Mouse (Mus musculus) activated CD4-positive, CD25-positive, alpha-beta regulatory T cell, adult 4 months (primary cell): Measurements from ENCODE around the gene Gabbr2. TPM values are rescaled to one million over a fixed set of nuclear protein-coding genes. Genes with fewer than 3 reads are reported as not detected.

Source experiments
- ATAC-seq: one replicate; pipeline ENCODE4 v1.8.0; 2017
- polyA plus RNA-seq, 2 experiments: library from polyadenylated mRNA; unstranded; fragments of 100-300 nt; shearing (Covaris generic); gene quantifications; one replicate each; pipeline ENCODE4 v1.2.1; 2017

Gene Gabbr2
- polyA plus RNA-seq, 2 experiments from 2014 or later: 0.20 TPM; not detected in 1

DNA sequence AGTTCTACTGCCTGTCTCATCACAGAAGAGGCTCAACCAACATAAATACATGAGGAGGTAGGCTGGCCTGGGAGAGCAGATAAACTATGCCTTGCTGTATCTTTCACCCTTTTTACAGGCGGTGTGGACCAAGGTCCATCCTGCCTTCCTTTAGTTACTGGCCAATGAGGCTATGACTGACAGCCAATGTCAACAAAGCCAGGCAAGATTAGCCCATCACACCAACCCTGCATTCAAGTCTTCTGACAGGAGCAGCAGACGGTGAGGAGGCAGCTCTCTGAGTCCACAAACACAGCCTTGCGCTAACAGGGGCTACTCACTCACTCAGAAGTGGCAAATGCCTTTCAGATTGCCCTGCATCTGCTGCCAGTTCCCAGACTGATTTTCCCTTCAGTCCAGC lies 3.4 kb downstream of the Gabbr2 start:
- ATAC-seq: no peak

DNA sequence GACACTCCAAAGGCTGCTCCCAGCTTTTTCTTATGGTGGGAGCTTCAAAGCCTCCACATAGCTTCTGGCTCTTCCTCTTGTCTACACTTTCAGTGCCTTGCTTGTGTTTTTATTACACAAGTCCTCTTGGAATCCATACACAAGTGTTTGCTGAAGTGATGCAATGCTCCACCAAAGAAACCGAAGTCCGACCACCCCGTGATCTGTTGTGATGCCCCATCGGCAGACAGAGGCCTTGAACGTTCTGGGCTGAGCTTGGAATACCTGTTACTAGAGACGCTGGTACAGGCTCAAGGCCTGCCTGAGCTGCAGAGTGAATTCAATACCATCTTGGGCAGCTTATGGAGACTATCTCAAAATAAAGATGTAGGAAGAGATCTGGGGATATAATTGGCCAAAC lies 3.9 kb downstream of the Gabbr2 start:
- ATAC-seq: no peak

DNA sequence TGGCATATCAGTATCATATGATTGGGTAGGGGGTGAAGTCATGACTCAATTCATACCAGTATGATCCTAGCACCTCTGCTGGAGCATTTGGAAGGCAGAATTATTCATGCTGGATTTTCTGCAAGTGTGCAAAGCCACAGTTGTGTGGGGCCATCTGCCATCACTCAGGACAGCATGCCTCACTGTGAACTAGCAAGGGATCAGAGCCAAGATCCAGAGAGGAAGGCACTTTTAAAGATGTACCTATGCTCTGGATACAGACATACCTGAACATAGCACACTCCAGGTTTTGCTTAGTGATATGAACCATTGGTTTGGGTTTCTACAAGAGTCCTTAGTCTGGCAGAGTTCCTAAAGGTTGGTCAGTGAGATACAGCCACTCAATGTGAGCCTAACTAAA lies 5.6 kb downstream of the Gabbr2 start:
- ATAC-seq: no peak

DNA sequence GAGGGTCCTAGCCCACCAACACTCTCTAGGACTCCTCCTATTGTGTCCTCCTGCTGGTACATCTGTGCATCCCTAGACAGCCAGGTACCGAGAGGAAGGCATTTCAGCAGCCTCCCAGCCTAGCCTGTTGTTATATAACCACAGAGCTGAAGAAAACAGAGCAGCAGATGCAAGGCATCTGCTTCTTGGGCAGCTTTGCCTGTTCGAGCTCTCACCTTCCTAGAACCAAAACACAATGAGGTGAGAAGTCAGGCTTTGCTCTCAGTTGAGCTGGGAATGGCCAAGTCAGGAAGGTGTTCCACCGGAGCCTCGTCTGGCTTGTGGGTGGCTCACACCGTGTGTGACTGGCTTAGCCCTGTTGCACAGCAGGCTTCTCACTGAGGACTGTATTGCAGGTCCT lies 8.8 kb downstream of the Gabbr2 start:
- no peak for ATAC-seq

DNA sequence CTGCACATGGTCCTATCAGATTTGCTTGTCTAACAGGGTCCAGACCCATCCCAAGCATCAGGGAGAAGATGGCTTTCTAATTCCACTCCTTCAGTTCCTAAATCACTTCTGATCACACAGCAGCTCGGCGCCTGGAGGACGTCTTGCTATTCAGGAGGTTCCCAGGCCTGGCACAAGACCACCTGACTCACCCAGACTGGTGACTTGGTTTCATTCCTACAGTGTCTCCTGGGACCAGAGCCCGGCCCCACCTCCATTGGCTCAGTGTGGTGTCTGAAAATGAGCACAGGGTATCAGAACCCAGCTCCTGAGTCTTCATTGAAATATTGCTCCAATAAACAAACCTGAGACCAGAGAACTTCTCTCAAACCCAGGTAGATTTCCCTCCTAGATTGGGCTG lies 9.6 kb downstream of the Gabbr2 start:
- no peak for ATAC-seq

DNA sequence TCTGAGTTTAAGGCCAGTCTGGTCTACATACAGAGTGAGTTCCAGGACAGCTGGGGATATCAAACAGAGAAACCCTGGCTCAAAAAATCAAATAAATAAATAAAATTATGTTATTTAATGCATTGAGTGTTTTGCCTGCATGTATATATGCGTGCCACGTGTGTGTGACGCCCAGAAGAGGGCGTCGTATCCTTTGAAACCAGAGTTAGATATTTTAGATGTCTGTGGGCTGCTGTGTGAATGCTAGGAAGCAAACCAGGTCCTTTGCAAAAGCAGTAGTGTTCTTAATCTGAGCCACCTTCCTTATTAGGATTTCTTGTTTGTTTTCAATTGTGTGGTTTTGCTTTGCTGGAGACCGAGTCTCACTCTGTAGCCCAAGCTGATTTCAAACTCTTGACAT lies 13.3 kb downstream of the Gabbr2 start:
- no peak for ATAC-seq

DNA sequence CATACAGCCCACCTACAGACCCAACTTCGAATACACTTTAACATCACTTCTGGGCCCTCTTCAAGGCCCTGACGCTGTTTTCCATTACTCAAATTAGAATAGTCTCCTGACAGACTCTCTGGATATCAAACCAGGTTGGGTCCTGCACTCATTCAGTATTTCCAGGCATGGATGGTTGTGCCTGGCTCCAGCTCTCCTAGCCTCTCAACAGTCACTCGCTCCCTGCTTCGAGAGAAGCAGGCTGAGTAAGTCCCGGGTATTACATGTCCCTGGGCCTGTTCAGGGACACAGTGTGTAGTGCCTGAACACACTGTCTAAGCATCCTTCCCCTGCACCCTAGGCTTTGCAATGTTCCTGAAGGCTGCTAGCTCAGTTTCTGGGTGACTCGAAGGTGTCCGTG lies 14.5 kb downstream of the Gabbr2 start:
- no peak for ATAC-seq

DNA sequence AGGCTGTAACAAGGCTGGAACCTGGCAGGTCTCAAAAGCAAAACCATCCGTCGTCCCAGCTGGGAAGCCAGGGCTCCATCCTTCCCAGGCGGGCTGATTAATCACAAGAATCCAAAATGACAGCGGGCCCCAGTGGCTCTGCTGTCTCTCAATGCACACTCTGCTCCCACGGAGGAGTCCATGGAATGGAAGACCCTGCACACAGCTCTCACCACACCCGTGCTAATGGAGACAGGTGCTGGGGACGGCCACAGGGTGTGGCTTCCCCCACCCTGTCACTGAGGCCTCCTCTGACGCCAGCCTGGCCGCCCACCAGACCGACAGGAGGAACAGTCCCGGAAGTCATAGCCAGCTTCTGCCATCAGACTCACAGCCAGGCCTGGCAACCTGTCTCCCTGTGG lies 15.0 kb downstream of the Gabbr2 start:
- no peak for ATAC-seq

DNA sequence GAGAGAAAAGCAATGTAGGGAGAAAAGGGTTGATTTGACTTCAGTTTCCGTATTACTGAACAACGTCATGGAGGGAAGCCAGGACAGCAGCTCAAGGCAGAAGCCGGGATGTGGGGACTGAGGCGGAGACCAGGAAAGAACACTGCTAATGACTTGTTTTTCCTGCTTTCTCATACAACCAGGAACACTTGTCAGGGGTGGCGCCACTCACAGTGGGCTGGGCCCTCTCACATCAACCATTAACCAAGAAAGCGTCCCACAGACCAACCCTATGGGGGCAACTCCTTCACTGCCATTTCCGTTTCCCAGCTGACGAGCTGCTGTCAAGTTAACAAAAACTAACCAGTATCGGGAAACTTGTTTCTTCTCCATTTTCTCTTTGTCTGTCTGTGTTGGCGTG lies 18.4 kb downstream of the Gabbr2 start:
- no peak for ATAC-seq

DNA sequence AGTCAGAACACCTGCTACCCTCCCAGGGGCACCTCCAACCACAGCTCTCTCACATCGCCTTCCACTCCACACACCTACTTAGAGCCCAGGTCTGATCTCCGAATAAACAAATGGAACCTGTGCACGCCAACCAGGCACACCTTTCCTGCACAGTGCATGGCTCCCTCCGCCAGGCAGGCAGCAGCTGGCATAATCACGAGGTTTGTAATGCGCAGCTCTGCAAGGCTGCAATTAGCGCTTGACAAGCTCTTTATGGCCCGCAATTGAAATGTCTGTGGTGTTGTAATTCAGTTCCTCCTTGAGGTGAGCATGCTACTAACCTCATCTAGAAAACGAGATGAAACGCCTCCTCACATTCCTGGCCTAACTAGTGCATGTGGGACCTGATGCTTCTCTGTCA lies 23.7 kb downstream of the Gabbr2 start:
- ATAC-seq: no peak

DNA sequence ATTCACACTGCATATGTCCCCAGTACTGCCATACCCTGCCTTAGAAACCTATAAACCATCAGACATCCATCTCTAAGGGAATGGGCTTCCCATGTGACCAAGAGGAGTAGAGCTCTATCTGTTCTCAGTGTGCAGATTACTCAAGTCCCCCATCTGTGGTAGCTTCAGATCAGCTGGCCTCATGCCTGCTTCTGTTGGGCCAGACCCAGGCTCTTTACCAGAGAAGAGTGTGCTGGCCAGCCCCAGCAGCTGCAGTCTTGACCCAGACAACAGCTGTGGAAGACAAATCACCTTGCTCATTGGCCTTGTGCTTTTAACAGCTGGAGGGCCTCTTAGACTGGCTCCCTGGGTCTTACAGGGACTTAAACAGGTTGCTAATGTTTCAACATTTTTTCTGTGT lies 25.1 kb downstream of the Gabbr2 start:
- ATAC-seq: no peak

DNA sequence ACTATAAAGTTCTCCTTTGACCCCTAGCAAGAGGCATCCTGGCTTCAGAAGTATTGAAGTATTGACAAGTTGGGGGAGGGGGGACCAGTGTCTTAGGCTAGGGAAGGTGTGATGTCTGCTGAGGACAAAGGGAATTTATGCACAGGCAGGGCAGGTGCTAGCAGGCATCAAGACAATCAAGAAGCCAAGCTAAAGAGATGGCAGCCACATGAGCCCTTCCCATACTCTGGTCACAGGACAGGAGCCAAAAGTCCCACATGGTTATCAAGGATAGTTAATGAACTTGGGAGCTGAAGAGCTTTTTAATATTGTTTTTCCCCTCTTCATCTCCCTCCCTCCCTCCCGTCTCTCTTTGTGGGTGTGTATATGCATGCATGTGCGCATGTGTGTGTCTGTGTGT lies 30.3 kb downstream of the Gabbr2 start:
- ATAC-seq: no peak

DNA sequence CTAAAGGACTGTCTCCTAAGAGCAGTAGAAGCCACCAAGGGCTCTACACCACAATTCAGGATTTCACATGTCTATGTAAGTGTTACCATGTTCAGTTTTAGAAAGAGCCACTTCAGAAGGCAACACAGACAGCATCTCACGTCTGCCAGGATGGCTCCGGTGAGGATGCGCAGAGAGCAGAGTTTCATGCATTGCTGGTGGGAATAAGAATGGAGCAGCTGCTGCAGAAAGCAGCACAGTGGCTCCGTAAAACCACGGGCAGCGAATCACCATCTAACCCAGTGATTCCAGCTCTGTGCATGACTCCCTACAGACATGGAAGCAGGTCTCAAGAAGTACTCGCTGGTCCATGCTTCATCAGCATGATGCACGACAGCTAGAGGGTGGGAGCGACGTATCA lies 31.5 kb downstream of the Gabbr2 start:
- no peak for ATAC-seq

DNA sequence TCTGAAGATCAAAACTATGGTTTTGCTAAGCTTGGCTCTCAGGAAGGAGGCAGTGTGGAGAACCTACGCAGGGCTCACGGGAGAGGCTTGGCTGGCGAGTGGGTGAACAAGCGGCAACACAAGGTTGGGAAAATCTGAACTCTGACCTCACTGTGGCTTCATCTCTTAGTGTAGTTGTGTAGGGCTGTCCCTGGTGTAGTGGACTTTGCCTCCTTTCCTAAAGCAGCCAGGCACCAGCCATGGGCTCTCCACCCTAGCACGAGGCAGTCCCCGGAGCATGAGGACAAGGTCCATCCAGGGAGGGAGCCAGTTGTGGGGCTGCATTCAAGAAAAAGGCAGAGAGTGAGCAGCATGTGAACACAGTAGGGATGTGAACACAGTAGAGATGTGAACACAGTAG lies 31.9 kb downstream of the Gabbr2 start:
- ATAC-seq: no peak

DNA sequence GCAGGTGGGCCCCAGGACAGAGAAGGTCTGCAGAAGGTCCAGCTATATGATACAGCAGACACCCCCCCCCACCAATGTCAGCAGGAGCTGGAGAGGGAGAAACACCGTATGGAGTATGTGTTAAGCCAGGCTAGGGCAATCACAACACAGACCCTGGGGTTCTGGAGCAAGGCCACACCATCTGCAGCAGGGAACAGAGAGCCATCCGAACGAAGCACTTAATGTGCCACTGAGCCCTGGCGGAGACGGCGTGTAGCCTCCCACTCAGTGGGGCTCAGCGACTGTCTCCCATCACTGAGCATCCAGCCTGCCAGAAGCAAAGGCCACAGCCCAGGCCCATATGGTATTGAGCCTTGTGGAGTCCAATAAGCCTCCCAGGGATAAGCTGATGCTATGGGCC lies 33.7 kb downstream of the Gabbr2 start:
- no peak for ATAC-seq

DNA sequence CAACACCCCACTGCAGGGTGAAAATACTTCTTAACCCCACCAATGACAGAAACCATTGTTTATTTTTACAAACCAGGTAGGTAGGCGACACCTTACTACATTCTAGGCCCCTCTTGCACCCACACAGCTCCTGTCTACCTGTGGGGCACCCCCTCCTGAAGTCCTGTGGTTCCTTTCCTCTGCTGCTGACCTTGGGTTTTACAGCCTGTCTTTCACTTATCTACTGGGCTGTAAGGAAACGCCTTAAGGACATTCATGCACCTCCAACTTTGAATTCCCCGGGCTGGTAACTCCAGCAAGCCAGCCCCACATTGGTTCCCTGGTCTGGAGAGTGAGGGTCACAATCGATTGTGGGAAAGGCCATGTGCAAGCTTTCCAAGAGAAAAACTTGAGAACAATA lies 34.7 kb downstream of the Gabbr2 start:
- no peak for ATAC-seq

DNA sequence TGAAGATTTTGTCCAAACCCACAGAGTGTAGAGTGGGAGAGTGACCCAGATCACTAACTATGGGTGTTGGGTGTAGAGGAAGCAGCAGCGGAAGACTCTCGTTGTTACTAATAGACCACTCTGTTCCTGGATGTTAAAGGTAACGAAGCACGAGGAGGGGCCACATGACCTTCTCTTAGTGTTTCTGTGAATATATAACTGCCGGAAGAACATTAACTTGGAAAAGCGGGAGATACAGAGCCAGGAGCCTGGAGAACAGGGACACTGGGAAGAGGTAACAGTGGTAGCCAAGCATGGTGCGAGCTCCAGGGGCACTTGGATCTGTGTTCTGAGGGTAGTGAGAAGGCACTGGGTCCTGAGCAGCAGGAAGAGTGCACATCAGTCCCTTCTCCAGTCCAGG lies 38.7 kb downstream of the Gabbr2 start:
- ATAC-seq: no peak

DNA sequence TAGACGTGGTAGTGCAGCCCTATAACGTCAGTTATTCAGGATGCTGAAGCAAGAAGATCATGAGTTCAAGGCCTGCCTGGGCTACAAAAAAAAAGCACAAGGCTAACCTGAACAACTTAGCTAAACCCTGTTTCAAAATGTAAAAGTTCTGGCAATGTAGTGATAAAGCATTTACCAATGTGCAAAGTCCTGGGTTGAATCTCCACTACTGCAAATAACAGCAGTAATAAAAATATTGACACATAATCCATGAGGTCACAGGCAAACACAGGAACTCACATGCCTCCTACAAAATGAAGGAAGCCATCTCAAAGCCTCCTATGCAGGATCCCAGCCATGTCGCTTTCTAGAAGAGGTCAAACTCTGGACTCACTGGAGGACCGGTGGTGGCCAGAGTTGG lies 39.1 kb downstream of the Gabbr2 start:
- ATAC-seq: no peak

DNA sequence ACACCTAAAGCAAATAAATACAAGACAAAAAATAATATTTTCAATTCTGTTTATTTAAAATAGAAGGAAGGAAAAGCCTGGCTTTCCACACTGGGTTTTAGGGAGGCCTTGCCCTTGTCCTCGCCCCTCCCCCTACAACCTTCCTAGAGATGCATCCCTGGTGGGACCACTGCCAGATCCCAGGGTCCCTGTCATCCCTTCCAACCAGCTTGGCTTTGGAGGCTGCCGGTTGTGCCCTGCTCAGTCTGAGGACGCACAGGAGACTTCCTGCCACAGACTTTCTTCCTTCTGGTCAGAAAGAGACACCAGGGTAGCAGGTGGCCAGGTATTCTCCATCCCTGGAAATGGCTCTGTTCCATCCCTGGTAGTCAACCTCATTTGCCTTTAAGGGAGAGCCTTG lies 57.4 kb downstream of the Gabbr2 start:
- no peak for ATAC-seq

DNA sequence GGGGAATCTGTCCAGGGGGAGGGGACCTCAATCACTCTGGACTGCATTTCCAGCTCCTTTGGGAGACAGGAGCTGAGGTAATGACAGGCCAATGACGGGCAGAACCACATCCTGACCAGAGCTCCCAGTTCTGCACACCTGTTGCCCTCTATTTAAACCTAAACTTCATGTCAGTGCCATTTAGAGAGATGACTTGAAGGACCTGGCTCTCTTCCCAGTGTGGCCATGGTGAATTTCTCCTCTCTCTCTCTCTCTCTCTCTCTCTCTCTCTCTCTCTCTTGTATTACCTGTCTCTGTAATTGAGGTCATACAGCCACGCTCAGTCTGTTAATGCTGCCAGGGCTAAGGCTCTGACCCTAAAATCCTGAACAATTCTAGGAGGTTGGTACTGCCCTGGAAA lies 58.1 kb downstream of the Gabbr2 start:
- no peak for ATAC-seq

DNA sequence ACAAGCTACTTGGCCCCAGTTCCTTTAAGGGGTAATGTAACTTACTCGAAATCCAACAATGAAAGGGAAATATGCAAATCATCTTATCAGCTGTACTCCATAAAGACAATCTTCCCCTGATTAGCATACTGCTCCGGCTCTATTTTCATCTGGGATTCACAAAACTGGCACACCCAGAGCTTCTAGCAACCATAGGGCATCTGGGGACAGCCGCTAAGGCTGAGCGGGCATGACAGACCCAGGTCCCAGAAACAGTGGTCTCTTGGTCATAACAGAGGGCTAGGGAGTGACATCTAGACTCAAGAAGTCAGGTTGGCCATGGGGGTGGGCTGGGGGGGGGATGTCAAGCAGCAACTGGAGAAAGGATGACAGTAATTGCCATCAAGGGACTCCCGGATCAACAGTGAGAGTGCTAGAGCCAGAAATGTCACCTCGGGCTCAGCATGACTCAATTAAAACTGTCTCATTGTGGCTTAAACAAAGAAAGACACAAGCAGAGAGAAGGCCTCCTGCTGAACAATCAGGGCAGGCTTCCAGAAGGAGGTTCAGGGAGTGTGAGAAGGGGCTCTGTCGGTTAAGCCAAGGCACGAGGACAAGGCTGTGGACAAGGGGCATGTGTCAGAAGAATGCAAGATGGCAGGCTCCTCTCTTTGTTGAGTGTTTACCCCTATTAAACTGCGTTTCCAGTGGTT lies 59.8 kb downstream of the Gabbr2 start:
- no peak for ATAC-seq

DNA sequence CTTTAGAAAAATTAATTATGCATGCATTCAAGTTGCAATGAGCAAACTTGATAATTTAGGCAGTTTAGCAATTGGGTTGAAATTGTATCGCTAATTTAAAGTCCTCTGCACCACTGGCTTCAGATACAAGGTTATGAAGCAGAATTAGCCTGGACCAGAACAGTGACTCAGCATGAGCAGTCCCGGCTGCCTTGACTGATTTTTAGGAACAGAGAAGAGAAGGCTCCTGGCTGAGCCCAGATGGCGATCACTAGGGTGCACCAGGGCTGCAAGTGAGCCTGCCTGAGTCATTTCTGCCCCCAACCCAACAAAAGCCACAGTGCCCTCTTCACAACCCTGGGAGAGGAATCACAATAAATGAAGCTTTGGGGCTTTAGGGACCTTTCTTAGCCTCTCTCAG lies 63.6 kb downstream of the Gabbr2 start:
- no peak for ATAC-seq

DNA sequence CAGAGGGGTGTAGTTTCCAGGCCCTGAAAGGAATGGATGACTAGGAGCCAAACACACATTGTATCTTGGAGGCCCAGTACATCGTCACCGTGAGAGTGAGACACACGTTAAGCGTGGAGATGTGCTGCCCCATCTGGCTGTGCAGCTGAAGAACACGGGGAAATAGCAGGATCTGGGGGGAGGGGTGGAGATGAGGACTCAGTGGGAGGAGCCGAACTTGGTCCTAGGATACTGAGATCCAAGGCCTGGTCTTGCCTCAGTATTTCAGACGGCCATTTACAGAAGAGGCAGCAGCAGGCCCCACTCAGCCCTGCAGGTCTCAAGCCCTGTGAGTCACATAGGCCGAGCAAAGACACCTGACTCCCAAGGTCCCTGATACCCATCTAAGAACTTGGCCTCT lies 72.5 kb downstream of the Gabbr2 start:
- no peak for ATAC-seq

DNA sequence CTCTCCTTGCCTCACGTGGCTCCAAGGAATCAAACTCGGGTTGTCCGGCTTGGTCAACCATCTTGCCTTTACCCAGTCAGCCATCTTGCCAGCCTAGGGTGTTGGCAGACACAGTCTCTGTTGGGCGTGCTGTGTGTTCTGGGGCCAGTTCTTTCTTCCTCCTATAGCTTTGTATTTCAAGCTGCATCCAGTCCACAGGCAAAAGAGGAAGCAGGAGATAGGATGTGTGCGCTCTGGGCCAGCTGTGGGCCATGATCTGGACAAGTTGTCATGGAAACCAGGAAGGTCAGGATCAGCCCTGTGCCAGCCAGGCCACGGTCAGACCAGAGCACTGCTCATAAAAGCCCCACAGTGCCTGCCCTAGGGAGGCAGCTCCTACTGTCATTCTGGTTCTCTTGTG lies 74.9 kb downstream of the Gabbr2 start:
- ATAC-seq: no peak

DNA sequence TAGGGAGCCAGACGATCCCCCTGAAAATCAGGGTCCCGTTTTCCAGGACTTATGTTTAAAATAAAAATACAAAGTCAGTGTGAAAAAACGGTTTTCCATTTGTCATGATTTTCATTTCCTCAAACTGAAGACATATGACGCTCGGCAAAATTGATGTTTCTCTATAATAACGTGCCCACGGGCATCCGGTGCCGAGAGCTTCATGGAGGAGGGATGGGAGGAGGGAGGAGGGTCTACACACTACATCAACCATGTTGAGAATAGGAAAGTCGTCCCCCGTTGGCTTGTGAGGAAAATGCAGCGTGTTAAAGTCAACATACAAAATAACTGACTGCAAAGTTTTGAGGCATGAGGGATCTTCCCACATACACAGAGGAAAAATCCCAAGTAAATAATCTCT lies 75.7 kb downstream of the Gabbr2 start:
- no peak for ATAC-seq

DNA sequence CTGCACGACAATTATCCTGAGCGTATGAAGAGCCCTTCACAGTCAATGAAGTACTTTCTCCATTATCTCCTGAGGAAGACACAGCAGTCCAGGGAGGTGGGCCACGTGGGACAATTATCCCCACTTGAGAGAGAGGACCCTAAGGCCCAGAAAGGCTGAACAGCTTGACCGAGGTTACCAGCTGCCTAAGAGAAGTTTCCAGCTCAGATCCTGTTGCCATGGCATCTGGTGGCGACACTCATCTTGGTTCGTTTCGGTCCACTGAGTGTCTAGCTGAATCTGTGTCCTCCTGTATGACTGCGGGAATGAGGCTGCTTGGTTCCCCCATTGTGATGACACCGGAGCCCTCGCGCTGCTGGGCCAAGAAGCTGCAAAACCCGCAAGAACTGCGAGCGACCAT lies 76.2 kb downstream of the Gabbr2 start:
- ATAC-seq: no peak
